Mouse (Mus musculus): ENCODE data around the gene Far1. TPM values are rescaled to one million over a fixed set of nuclear protein-coding genes. Genes with fewer than 3 reads are reported as not detected.

The Far1 gene
- 128 TPM in 2 replicates for total RNA-seq (2017)

DNA sequence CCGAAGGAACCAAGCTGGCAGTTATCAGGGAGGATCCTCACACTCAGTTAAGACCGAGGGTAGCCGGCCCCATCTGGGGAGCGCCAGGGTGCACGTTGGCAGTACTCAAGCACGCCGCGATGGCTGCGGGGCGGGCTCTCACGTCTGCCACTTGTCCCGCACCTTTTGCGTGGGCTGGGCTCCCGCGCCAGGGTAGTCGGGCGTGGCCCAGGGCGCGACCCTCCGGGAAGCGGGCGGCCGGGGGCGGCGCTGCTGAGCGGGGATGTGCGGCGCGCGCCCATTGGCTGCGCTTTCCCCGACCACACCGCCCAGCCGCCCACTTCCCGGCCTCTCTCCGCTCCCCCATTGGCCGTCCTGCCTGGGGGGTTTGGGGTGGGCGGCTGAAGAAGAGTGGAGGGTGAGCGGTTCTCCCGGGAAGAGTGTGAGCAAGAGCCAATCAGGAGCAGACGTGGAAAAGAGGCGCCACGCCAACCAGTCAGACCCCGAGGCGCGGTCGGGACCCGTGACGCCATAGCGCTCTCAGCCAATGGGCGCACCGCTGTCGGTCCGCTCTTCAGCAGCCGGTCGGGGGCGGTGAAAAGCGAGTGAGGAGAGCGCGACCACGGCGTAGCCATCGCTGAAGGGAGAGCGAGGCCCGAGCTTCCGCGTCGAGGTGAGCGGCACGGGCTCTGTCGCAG is at the start of gene Far1:
Far1 (plus strand) TSS at position 549 of the 677 bp plus-strand sequence.
- peak; percentile 94 to 97 for ATAC-seq (replicated peaks in 1 of 2; ENCODE audit: insufficient read depth in 1 of 2, low FRiP score in 2 of 2, low TSS enrichment in 1 of 2, low read depth in 1 of 2, poor library complexity in 2 of 2, severe bottlenecking in 2 of 2)

DNA sequence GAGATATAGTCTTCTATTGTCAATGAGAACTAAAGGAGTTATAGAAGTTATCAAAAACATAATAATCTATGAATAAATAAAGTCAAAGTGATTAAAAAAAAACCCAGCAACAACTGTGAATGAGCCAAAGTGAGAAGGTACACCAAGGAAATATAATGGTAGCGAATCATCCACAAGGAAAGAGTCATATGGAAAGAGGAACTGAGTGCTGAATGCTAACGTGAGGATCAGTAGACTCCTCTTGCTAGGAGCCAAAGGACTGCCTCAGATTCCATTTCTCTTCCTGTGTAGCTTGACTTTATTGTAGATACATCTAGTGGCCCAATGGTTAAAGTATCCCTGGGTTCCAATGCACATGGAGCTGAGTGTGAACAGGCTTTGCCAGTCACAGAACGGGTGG is 45.3 kb upstream of the Far1 start:
- no peak for ATAC-seq (replicated peaks in 1 of 2; ENCODE audit: insufficient read depth in 1 of 2, low FRiP score in 2 of 2, low TSS enrichment in 1 of 2, low read depth in 1 of 2, poor library complexity in 2 of 2, severe bottlenecking in 2 of 2)

DNA sequence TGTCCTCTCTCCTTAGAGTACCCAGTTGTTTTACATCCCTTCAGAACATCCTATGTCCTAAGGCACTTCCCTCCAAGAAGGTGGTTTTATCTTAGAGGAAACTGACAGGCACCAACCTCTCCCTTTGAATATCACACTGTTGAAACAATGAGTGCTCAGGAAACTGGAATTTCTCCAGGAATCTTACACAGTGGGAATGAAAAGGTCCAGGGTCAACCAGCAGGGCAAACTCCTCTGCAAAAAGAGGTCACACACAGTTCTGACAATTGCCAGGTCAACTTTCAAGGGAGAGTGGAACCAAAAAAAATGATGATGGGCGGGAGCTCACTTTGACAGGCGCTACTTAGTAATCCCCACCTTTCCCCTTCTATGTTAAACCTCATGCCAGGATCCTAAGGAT is 43.0 kb upstream of the Far1 start:
- no peak for ATAC-seq (replicated peaks in 1 of 2; ENCODE audit: insufficient read depth in 1 of 2, low FRiP score in 2 of 2, low TSS enrichment in 1 of 2, low read depth in 1 of 2, poor library complexity in 2 of 2, severe bottlenecking in 2 of 2)

DNA sequence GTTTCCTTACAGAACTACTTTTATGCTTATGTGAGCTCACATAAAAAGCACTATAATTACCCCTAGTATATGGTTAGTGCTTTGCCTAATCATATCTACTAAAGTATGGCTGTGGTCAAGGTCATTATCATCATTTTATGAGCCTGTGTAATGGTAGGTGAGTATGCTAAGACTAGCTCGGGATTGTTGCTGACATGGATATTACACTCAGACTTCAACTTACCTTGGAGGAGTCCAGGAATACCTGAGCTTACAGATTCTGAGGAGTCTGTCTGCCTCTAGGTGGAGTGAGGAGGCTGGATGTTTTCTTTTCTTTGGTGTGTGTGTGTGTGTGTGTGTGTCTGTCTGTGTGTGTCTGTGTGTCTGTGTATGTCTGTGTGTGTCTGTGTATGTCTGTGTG is 42.0 kb upstream of the Far1 start:
- ATAC-seq (replicated peaks in 1 of 2; ENCODE audit: insufficient read depth in 1 of 2, low FRiP score in 2 of 2, low TSS enrichment in 1 of 2, low read depth in 1 of 2, poor library complexity in 2 of 2, severe bottlenecking in 2 of 2): no peak

DNA sequence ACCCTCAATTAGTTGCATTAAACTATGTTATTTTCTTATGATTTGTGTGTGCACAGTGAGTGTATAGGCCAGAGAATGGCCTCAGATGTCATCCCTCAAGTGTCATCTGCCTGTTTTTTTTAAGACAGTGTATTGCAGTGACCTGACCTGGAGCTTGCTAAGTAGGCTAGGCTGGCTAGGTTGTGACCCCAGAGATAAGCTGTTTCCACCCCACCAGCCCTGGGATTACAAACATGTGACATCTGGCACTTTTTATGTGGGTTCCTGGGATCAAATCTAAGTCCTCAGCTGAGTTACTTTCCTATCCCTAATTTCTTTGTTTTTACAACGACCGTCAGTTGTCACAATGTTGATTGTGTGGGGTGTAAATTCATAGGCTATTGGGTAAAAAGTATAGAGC is 17.8 kb upstream of the Far1 start:
- no peak for ATAC-seq (replicated peaks in 1 of 2; ENCODE audit: insufficient read depth in 1 of 2, low FRiP score in 2 of 2, low TSS enrichment in 1 of 2, low read depth in 1 of 2, poor library complexity in 2 of 2, severe bottlenecking in 2 of 2)

DNA sequence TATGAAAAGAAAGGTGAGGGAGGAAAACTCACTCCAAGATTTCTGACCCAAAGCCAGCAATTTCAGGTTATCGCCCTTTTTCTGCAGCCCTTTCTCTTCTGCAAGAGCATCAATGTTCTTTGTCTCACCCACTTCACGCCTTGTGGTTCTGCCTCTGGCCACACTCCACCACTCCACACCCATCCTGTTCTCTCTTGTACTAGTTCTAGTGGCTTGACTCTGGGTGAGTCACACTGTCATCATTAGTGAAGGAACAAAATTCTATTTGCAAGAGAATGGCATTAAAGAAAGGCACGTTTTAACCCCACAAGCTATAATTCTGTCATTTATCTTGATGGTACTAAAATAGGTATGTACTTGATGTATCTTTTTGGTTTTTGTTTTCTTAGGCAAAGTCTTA is 15.2 kb upstream of the Far1 start:
- no peak for ATAC-seq (replicated peaks in 1 of 2; ENCODE audit: insufficient read depth in 1 of 2, low FRiP score in 2 of 2, low TSS enrichment in 1 of 2, low read depth in 1 of 2, poor library complexity in 2 of 2, severe bottlenecking in 2 of 2)

DNA sequence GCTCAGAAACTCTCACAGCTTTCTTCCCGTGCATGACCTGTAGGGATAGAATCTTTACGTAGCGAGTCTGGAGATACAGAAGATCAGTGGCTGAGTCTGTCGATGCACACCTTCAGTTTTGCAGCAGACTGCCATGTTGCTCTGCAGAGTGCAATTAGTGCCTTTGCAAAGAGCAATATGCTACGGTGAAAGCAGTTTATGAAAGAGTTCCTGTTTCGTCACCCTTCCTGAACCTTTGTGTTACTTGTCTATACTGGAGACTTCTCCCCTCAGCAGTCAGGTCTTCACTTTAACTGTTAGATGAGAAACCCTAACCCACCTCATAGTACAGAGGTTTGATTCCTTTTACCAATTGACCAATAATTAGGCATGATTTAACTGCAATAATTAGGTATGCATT is 13.8 kb upstream of the Far1 start:
- peak; percentile 27 to 64; a peak in 1 of 4 replicates for ATAC-seq (replicated peaks in 1 of 2; ENCODE audit: insufficient read depth in 1 of 2, low FRiP score in 2 of 2, low TSS enrichment in 1 of 2, low read depth in 1 of 2, poor library complexity in 2 of 2, severe bottlenecking in 2 of 2)

DNA sequence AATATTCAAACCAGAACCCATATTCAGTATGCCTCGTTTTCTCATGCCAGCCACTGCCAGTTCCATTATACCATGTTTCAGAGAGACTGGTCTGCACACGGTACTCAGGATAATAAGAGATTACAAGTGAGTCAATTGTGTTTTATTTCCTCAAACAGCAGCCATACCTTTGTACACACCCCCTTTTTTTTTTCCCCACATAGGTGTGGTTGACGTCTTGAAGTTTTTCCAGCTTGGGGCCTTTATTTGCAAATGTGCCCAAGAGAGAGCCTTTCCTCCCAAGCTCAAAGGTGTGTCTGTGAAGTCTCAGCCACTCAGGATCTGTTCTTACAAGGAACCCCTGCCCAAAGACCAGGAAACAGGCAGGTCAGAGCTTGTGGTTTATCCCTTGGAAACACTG is 11.2 kb upstream of the Far1 start:
- ATAC-seq (replicated peaks in 1 of 2; ENCODE audit: insufficient read depth in 1 of 2, low FRiP score in 2 of 2, low TSS enrichment in 1 of 2, low read depth in 1 of 2, poor library complexity in 2 of 2, severe bottlenecking in 2 of 2): no peak

DNA sequence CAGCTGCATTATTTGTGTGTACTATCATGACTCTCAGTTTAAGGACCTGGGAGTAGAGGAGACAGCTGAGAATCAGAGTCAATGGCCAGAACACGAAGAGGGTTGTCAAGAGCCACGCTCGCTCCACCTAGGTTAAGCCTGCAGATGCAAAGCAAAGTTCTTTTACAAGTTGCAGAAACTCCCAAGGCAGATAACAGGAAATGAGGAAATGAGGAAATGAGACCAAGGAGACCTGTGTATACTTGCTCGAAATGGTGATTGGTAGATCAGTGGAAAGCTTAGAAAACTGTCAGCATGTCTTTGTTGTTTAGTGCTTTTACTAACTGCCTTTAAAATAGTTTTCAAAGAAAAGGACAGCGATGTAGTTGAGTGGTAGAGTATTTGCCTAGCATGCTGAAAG is 8.6 kb upstream of the Far1 start:
- ATAC-seq (replicated peaks in 1 of 2; ENCODE audit: insufficient read depth in 1 of 2, low FRiP score in 2 of 2, low TSS enrichment in 1 of 2, low read depth in 1 of 2, poor library complexity in 2 of 2, severe bottlenecking in 2 of 2): peak in 1 of 2 experiments; percentile 46; a peak in 1 of 4 replicates

DNA sequence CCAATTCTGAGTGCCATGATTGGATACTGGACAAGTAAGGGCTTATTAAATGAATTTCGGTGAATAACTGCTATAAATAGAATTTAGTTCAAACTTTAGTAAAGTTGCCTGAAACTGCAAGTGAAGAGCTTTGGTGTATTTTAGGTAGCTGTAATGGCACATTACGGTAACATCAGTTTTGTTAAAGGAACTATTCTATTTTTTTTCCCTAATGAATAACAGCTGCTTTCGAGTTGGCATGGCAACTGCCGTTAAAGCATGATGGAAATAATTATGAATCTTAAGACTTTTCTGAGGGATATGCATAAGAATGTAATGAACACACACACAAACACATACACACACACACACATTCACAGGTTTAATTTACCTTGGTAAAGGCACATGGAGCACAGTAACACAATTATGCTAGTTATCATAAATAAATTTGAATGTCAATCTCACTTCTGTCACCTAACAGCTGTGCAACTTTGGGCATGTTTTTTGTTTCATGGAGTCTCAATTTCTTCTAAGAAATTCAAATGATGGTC is 8.1 kb upstream of the Far1 start:
- no peak for ATAC-seq (replicated peaks in 1 of 2; ENCODE audit: insufficient read depth in 1 of 2, low FRiP score in 2 of 2, low TSS enrichment in 1 of 2, low read depth in 1 of 2, poor library complexity in 2 of 2, severe bottlenecking in 2 of 2)

DNA sequence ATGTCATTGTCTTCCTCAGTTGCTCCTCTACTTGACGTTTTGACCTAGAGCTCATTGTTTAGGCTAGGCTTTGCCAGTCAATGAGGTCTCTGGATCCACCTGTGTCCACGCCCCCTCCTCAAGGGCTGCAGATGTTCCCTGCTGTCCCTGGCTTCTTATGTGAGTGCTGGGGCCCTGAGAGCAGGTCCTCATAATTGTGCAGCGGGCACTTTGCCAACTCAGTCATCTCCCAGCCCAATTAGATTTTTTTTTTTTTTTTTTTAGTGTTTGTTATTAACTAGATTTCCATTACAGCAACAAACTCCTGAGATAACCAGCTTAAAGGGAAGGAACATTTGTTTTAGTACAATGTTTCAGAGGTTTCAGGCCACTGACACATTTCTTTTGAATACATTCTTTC is 5.8 kb upstream of the Far1 start:
- ATAC-seq (replicated peaks in 1 of 2; ENCODE audit: insufficient read depth in 1 of 2, low FRiP score in 2 of 2, low TSS enrichment in 1 of 2, low read depth in 1 of 2, poor library complexity in 2 of 2, severe bottlenecking in 2 of 2): no peak

DNA sequence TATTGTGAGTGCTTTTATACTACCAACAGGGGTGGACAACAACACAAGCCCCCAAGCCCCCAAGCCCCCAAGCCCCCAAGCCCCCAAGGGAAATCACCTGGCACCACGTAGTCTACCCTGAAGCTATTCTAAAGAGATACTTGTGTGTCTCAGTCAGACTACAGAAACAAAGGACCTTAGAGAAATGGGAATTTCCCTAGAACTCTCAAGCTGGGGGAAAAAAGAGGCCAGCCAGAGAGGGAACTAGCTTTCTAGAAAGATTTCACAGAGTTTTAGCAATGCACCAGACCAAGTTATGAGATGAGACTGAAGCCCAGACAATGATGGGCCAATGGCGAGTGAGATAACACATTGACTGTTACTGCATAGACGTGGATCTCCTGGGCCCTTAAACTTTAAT is 2.2 kb upstream of the Far1 start:
- no peak for ATAC-seq (replicated peaks in 1 of 2; ENCODE audit: insufficient read depth in 1 of 2, low FRiP score in 2 of 2, low TSS enrichment in 1 of 2, low read depth in 1 of 2, poor library complexity in 2 of 2, severe bottlenecking in 2 of 2)

DNA sequence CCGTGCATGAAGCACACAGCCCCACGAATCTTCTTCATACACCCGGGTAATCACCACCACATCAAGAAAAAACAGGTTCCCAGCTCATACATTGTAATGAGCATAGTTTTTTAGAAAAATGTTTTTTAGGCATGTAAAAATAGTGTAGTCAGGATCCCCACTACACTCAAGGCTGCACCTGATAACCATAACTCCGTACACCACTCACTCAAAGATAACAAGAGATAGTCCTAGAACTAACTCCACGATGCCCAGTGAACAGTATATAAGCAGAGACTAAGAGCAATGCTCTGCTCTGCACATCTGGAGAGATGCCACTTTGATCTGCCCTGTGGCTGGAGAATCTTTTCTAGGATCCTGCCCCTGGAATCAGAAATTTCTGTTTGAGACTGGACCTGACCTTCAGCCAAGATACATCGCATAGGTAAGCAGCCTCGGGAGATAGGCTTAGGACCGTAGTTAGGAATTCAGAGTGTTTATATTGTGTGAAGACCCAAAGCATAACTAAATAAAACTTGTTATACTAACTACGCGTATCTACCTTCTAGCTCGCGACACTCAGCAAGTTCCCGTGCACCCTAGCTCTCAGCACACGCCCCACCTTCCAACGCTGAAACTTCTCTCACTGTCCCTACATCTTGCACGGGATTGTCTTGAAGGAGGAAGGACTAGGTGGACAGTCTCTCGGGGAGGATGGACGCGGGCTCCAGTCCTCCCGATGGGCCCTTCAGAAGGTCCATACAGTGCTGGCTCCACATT is 928 bp upstream of the Far1 start:
- peak; percentile 24 to 25; a peak in 2 of 4 replicates for ATAC-seq (replicated peaks in 1 of 2; ENCODE audit: insufficient read depth in 1 of 2, low FRiP score in 2 of 2, low TSS enrichment in 1 of 2, low read depth in 1 of 2, poor library complexity in 2 of 2, severe bottlenecking in 2 of 2)

DNA sequence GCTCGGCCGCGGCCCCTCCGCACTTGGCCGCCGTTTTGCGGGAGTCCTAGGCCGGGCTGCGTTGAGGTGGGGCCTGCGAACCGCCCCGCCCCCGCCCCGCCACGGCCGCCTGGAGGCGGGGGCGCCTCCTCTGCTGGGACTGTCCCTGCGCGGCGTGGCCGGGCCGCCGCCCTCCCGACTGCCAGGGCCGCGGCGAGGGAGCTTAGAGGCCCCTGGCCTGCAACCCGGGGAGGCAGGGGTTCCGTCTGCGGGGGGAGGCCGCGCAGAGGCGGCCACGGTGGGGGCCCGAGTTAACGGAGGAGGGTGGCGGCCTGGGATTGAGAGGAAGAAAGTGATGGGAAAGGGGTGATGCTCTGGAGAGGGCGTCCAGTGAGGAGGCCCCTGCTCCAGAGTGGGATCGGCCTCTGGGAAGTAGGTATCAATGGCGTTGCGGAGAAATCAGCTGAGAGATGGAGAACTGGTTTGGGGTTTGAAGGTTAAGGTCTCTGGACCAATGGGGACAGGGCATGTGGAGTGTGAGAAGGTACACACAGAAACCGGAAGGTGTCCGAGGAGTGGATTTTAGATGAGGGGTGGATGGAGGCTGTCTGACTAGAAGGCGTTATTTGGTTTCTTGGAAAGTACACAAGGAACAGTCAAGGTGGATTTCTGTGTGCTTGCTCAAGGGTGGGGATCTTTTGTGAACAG is 472 bp downstream of the Far1 start:
- ATAC-seq (replicated peaks in 1 of 2; ENCODE audit: insufficient read depth in 1 of 2, low FRiP score in 2 of 2, low TSS enrichment in 1 of 2, low read depth in 1 of 2, poor library complexity in 2 of 2, severe bottlenecking in 2 of 2): no peak

DNA sequence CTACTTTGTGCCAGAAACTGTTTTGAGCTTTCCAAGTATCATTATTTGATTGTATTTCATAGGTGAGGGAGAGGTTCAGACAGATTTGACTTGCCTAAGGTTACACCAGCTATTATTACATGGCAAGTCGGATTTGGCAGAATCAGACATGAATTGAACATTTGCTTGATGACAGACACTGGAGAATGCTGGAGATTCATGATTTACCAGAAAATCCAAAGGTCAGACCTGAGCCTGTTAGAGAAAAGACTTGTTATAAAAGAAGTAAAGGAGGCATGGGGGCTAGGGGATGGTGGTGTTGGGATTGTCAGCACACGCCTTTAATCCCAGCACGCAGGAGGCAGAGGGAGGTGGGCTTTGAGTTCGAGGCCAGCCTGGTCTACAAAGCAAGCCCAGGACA is 2.2 kb downstream of the Far1 start:
- ATAC-seq (replicated peaks in 1 of 2; ENCODE audit: insufficient read depth in 1 of 2, low FRiP score in 2 of 2, low TSS enrichment in 1 of 2, low read depth in 1 of 2, poor library complexity in 2 of 2, severe bottlenecking in 2 of 2): no peak

DNA sequence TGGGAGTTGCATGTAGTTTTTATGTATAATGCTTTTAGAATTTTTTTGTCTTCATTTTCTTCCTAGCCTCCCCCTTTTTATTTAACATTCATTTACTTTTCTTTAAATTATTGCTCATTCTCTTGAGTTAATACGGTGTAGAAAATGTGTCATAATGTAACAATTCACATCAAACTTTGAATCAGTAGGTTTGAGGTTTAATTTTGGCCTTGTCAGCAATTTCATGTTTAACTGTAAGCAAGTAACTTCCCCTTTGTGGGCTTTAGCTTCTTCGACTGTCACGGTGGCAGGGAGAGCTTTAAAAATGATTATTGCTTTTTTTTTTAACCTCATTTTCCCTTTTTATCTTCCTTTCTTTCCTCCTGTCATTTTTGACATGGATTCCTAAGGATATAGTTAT is 4.8 kb downstream of the Far1 start:
- peak in 1 of 2 experiments; percentile 43; a peak in 1 of 4 replicates for ATAC-seq (replicated peaks in 1 of 2; ENCODE audit: insufficient read depth in 1 of 2, low FRiP score in 2 of 2, low TSS enrichment in 1 of 2, low read depth in 1 of 2, poor library complexity in 2 of 2, severe bottlenecking in 2 of 2)

DNA sequence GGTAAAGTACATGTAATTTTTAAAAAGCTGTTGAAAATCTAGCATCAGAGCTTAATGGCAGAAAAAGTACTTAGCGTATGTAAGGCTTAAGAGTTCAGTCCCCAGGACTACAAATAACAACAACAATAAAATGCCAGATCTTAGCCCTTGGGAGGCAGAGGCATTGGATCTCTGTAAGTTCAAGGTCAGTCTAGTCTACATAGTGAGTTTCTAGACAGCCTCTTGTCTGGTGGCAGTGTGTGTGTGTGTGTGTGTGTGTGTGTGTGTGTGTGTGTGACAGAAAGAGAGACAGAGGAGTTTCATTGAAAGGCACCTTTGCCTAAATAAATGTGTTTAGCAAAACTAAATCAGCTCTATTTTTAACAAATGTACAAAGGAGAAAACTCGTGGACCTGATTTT is 5.3 kb downstream of the Far1 start:
- no peak for ATAC-seq (replicated peaks in 1 of 2; ENCODE audit: insufficient read depth in 1 of 2, low FRiP score in 2 of 2, low TSS enrichment in 1 of 2, low read depth in 1 of 2, poor library complexity in 2 of 2, severe bottlenecking in 2 of 2)

DNA sequence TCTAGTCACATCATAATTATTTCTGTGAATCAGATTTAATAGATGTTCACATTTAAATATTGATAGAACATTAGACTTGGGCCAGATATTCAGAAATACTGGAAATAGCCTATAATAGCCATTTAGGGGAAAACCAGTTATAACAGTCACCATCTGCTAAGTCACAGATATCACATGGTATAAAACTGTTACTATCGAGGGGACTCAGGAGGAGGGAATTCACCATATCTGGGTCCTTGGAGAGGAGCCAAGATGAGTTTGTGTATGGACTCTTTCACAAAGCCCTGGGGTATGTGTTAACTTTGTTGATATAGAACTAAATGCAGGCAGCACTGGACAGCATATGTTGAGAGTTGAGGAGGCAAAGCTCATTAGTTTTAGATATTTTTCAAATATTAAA is 29.5 kb downstream of the Far1 start:
- no peak; a peak in 1 of 4 replicates for ATAC-seq (replicated peaks in 1 of 2; ENCODE audit: insufficient read depth in 1 of 2, low FRiP score in 2 of 2, low TSS enrichment in 1 of 2, low read depth in 1 of 2, poor library complexity in 2 of 2, severe bottlenecking in 2 of 2)

All from hematopoietic stem cell, adult 5-6 weeks (primary cell).